Comparison of ENCODE assay signal across 21 mouse cellular contexts in genomic region chr11:106386409-106386808, GRCm38 (mm10). TPM values are rescaled to one million over a fixed set of nuclear protein-coding genes. Genes with fewer than 3 reads are reported as not detected.
"Had no signal": no experiment of that assay in that cellular context is flagged by ENCODE, and none has a peak within 500 bp of the region (broad histone marks: within the 10 kb centered on the region; RNA-seq: fewer than 3 reads in every experiment).

No protein-coding gene starts in this region.

- H3K27me3 ChIP-seq: liver, embryonic 15.5 days; midbrain, embryonic 12.5 days; midbrain, embryonic 15.5 days; neural tube, embryonic 12.5 days; neural tube, embryonic 15.5 days had no signal

- DNase-seq: kidney, adult 2 months; kidney, postnatal 25 days; layer of hippocampus, adult 9-11 months; lung, adult 2 months; lung, postnatal 14 days; right cerebral cortex, adult 18-20 months; right cerebral cortex, postnatal 14 days; right cerebral cortex, postnatal 4 days had no signal

- H3K36me3 ChIP-seq: liver, embryonic 15.5 days; midbrain, embryonic 12.5 days; midbrain, embryonic 15.5 days; neural tube, embryonic 12.5 days; neural tube, embryonic 15.5 days had no signal

- H3K9ac ChIP-seq: liver, embryonic 15.5 days; midbrain, embryonic 12.5 days; midbrain, embryonic 15.5 days; neural tube, embryonic 12.5 days; neural tube, embryonic 15.5 days had no signal

- H3K4me3 ChIP-seq: layer of hippocampus, adult 2 months; midbrain, embryonic 12.5 days; midbrain, embryonic 15.5 days; neural tube, embryonic 12.5 days; neural tube, embryonic 15.5 days had no signal

- H3K27ac ChIP-seq: kidney, postnatal 0 days; layer of hippocampus, adult 2 months; midbrain, embryonic 12.5 days; midbrain, embryonic 15.5 days; neural tube, embryonic 12.5 days; neural tube, embryonic 15.5 days had no signal

- ATAC-seq: intestine, postnatal 0 days; midbrain, embryonic 15.5 days had no signal

- H3K9me3 ChIP-seq: liver, embryonic 15.5 days; midbrain, embryonic 12.5 days; midbrain, embryonic 15.5 days; neural tube, embryonic 12.5 days; neural tube, embryonic 15.5 days had no signal

- H3K4me2 ChIP-seq: midbrain, embryonic 12.5 days; midbrain, embryonic 15.5 days; neural tube, embryonic 12.5 days; neural tube, embryonic 15.5 days had no signal

- H3K4me1 ChIP-seq: midbrain, embryonic 12.5 days; midbrain, embryonic 15.5 days; neural tube, embryonic 12.5 days had no signal

RNA-seq across cellular contexts. Expression of gene Prr29, which starts 21.1 kb away (rescaled TPM):
- total RNA-seq: layer of hippocampus, adult 2 months; layer of hippocampus, postnatal 25 days; left cerebral cortex, adult 18-20 months; left cerebral cortex, postnatal 10 days; left cerebral cortex, postnatal 36 days had no signal
- polyA plus RNA-seq: limb, embryonic 11.5 days; liver, embryonic 15.5 days; midbrain, embryonic 12.5 days; midbrain, embryonic 15.5 days; neural tube, embryonic 12.5 days had no signal

RNA-seq across cellular contexts. Expression of gene Scn4a, which starts 33.3 kb away (rescaled TPM):
- total RNA-seq: layer of hippocampus, adult 2 months; left cerebral cortex, adult 18-20 months; left cerebral cortex, postnatal 36 days had no signal
- polyA plus RNA-seq: midbrain, embryonic 12.5 days; midbrain, embryonic 15.5 days had no signal
